Comparison of ENCODE assay signal across 9 mouse cellular contexts in genomic region chr1:133825140-133825539, GRCm38 (mm10). TPM values are rescaled to one million over a fixed set of nuclear protein-coding genes. Genes with fewer than 3 reads are reported as not detected.
DNase-seq lines count a peak whose midpoint lies in the region; ATAC-seq and TF ChIP-seq lines count a peak whose summit lies in the region.
"Had no signal": no experiment of that assay in that cellular context is flagged by ENCODE, and none has a peak within 500 bp of the region (broad histone marks: within the 10 kb centered on the region; RNA-seq: fewer than 3 reads in every experiment).

No protein-coding gene starts in this region.

- H3K4me3 ChIP-seq in forebrain, embryonic 10.5 days = no peak overlapping the region
- H3K4me3 ChIP-seq in forebrain, embryonic 15.5 days = no peak overlapping the region
- H3K4me3 ChIP-seq in midbrain, embryonic 11.5 days (ENCODE audit: low read depth, low read length) = no peak overlapping the region
- no peak overlapping the region for H3K4me3 ChIP-seq in midbrain, embryonic 16.5 days (ENCODE audit: low read depth, low read length)
- H3K4me3 ChIP-seq in liver, embryonic 11.5 days (ENCODE audit: low read depth, low read length) = no peak overlapping the region
- H3K4me3 ChIP-seq in olfactory bulb, adult 2 months (ENCODE audit: insufficient read depth, low read depth, low read length) = no peak overlapping the region

- no peaks in the 10 kb centered on the region for H3K36me3 ChIP-seq in forebrain, embryonic 10.5 days (replicated peaks)
- H3K36me3 ChIP-seq in forebrain, embryonic 15.5 days = no peaks in the 10 kb centered on the region
- H3K36me3 ChIP-seq in midbrain, embryonic 11.5 days (ENCODE audit: control insufficient read depth, insufficient read depth, low read length) = no peaks in the 10 kb centered on the region
- no peaks in the 10 kb centered on the region for H3K36me3 ChIP-seq in midbrain, embryonic 16.5 days (ENCODE audit: control insufficient read depth, insufficient read depth, low read length)
- no peaks in the 10 kb centered on the region for H3K36me3 ChIP-seq in liver, embryonic 11.5 days (ENCODE audit: control insufficient read depth, insufficient read depth, low read length)

- no peaks in the 10 kb centered on the region for H3K9me3 ChIP-seq in forebrain, embryonic 10.5 days
- H3K9me3 ChIP-seq in forebrain, embryonic 15.5 days = no peaks in the 10 kb centered on the region
- no peaks in the 10 kb centered on the region for H3K9me3 ChIP-seq in midbrain, embryonic 11.5 days (ENCODE audit: control insufficient read depth, low read length)
- no peaks in the 10 kb centered on the region for H3K9me3 ChIP-seq in midbrain, embryonic 16.5 days (replicated peaks; ENCODE audit: control insufficient read depth, low read length, poor library complexity, severe bottlenecking)
- no peaks in the 10 kb centered on the region for H3K9me3 ChIP-seq in liver, embryonic 11.5 days (ENCODE audit: control insufficient read depth, low read length)

- no peak for TF ChIP-seq POLR2A in olfactory bulb, adult 2 months (IDR thresholded peaks at IDR 0.05; ENCODE audit: insufficient read depth, low read depth, low read length)

- peaks cover 32% of the 10 kb centered on the region for H3K4me1 ChIP-seq in forebrain, embryonic 10.5 days
- H3K4me1 ChIP-seq in forebrain, embryonic 15.5 days = peaks cover 28% of the 10 kb centered on the region
- peaks cover 12% of the 10 kb centered on the region for H3K4me1 ChIP-seq in midbrain, embryonic 11.5 days (ENCODE audit: control insufficient read depth, insufficient read depth, low read length)
- peaks cover 18% of the 10 kb centered on the region for H3K4me1 ChIP-seq in midbrain, embryonic 16.5 days (ENCODE audit: control insufficient read depth, insufficient read depth, low read length)
- peaks cover 45% of the 10 kb centered on the region for H3K4me1 ChIP-seq in liver, embryonic 11.5 days (replicated peaks; ENCODE audit: control insufficient read depth, insufficient read depth, low read length)
- H3K4me1 ChIP-seq in olfactory bulb, adult 2 months (ENCODE audit: control insufficient read depth, insufficient read depth, low read length) = peaks cover 31% of the 10 kb centered on the region

- DNase-seq in forebrain, embryonic 10.5 days (ENCODE audit: extremely low spot score, low spot score) = no peak
- no peak for DNase-seq in midbrain, embryonic 11.5 days (ENCODE audit: low spot score, missing footprints)
- no peak for DNase-seq in liver, embryonic 11.5 days (ENCODE audit: low spot score)
- DNase-seq in cerebellum, postnatal 4 days (ENCODE audit: low spot score in 2 of 2) = no peak
- no peak for DNase-seq in right cerebral cortex, postnatal 14 days
- DNase-seq: lung, postnatal 4 days had no signal

- ATAC-seq in forebrain, embryonic 15.5 days (replicated peaks) = no peak
- ATAC-seq in midbrain, embryonic 11.5 days (ENCODE audit: low FRiP score) = peak; percentile 38
- ATAC-seq in midbrain, embryonic 16.5 days = no peak
- ATAC-seq in liver, embryonic 11.5 days (replicated peaks; ENCODE audit: low FRiP score) = peak; percentile 35

- no peak for TF ChIP-seq CTCF in olfactory bulb, adult 2 months (IDR thresholded peaks at IDR 0.05; ENCODE audit: insufficient read depth, low read depth, low read length)

- H3K27me3 ChIP-seq in forebrain, embryonic 10.5 days (ENCODE audit: poor library complexity, severe bottlenecking) = peaks cover 34% of the 10 kb centered on the region
- H3K27me3 ChIP-seq in forebrain, embryonic 15.5 days = 0 out of 2 replicates have a peak, but pooled peaks cover 3% of the 10 kb centered on the region
- H3K27me3 ChIP-seq in midbrain, embryonic 11.5 days (ENCODE audit: control insufficient read depth, insufficient read depth, low read length) = no peaks in the 10 kb centered on the region
- no peaks in the 10 kb centered on the region for H3K27me3 ChIP-seq in midbrain, embryonic 16.5 days (ENCODE audit: control insufficient read depth, insufficient read depth, low read depth, low read length)
- H3K27me3 ChIP-seq in liver, embryonic 11.5 days (replicated peaks; ENCODE audit: control insufficient read depth, insufficient read depth, low read length) = no peaks in the 10 kb centered on the region

- peak overlapping the region; percentile 76 for H3K27ac ChIP-seq in forebrain, embryonic 10.5 days
- H3K27ac ChIP-seq in forebrain, embryonic 15.5 days (replicated peaks) = no peak overlapping the region
- H3K27ac ChIP-seq in midbrain, embryonic 11.5 days (ENCODE audit: low read depth, low read length) = peak overlapping the region; percentile 79
- H3K27ac ChIP-seq in midbrain, embryonic 16.5 days (ENCODE audit: low read length) = no peak overlapping the region
- H3K27ac ChIP-seq in liver, embryonic 11.5 days (ENCODE audit: low read depth, low read length) = peak overlapping the region; percentile 96
- peak overlapping the region; percentile 46; the same call in 1 of the 2 replicates for H3K27ac ChIP-seq in olfactory bulb, adult 2 months (ENCODE audit: insufficient read depth, low read depth, low read length)

- H3K4me2 ChIP-seq in forebrain, embryonic 15.5 days (replicated peaks) = no peak overlapping the region
- peak overlapping the region; percentile 0; the same call in 1 of the 2 replicates for H3K4me2 ChIP-seq in midbrain, embryonic 11.5 days
- no peak overlapping the region for H3K4me2 ChIP-seq in midbrain, embryonic 16.5 days (ENCODE audit: low read length)
- H3K4me2 ChIP-seq in liver, embryonic 11.5 days = peak overlapping the region; percentile 48

- 42% methylated on average over 2 of the region's 2 CpGs for WGBS in forebrain, embryonic 10.5 days
- 61% methylated on average over 2 of the region's 2 CpGs for WGBS in forebrain, embryonic 15.5 days
- WGBS in midbrain, embryonic 11.5 days = 49% methylated on average over 2 of the region's 2 CpGs
- 39% methylated on average over 2 of the region's 2 CpGs for WGBS in midbrain, embryonic 16.5 days
- 53% methylated on average over 2 of the region's 2 CpGs for WGBS in liver, embryonic 11.5 days
- WGBS in olfactory bulb, adult 2 months = 74% methylated on average over 2 of the region's 2 CpGs

- H3K9ac ChIP-seq in forebrain, embryonic 15.5 days (replicated peaks) = no peak overlapping the region
- no peak overlapping the region for H3K9ac ChIP-seq in midbrain, embryonic 11.5 days (ENCODE audit: low read length)
- H3K9ac ChIP-seq in midbrain, embryonic 16.5 days (ENCODE audit: low read depth, low read length) = no peak overlapping the region
- H3K9ac ChIP-seq in liver, embryonic 11.5 days (ENCODE audit: low read depth, low read length) = peak overlapping the region; percentile 39

RNA-seq across cellular contexts. Expression of gene Atp2b4, which starts 24.3 kb away (rescaled TPM):
- polyA plus RNA-seq in forebrain, embryonic 10.5 days (2016; fragmentation: Nextera tagmentation; extraction: Ambion mirVana) = 3.2 and 4.2 TPM in 2 replicates
- polyA plus RNA-seq in forebrain, embryonic 15.5 days (2015; fragmentation: Nextera tagmentation; extraction: Ambion mirVana) = 8.6 and 10.4 TPM in 2 replicates
- polyA plus RNA-seq in midbrain, embryonic 11.5 days (2014; fragmentation: Nextera tagmentation; extraction: Ambion mirVana) = 7.6 and 8.3 TPM in 2 replicates
- 11.8 and 13.4 TPM in 2 replicates for polyA plus RNA-seq in midbrain, embryonic 16.5 days (2015; fragmentation: Nextera tagmentation; extraction: Ambion mirVana)
- polyA plus RNA-seq in liver, embryonic 11.5 days (2014; fragmentation: Nextera tagmentation; extraction: Ambion mirVana) = 17.1 and 19.6 TPM in 2 replicates
- polyA plus RNA-seq in olfactory bulb, adult 2 months (2012; ENCODE audit: insufficient read depth, insufficient read length, low replicate concordance, missing spikeins) = 167 TPM in 1 of 2 replicates, not detected in the other

Comparison
In these comparisons a context has a peak if more than half of its experiments do, and no peak if none do; other contexts are left out.
1. H3K27ac ChIP-seq: peak in forebrain, embryonic 10.5 days (single experiment), midbrain, embryonic 11.5 days (single experiment), liver, embryonic 11.5 days (single experiment) and olfactory bulb, adult 2 months (single experiment); none in forebrain, embryonic 15.5 days (single experiment) and midbrain, embryonic 16.5 days (single experiment).
2. ATAC-seq: peak in midbrain, embryonic 11.5 days (single experiment) and liver, embryonic 11.5 days (single experiment); none in forebrain, embryonic 15.5 days (single experiment) and midbrain, embryonic 16.5 days (single experiment).
3. H3K4me2 ChIP-seq: peak in midbrain, embryonic 11.5 days (single experiment) and liver, embryonic 11.5 days (single experiment); none in forebrain, embryonic 15.5 days (single experiment) and midbrain, embryonic 16.5 days (single experiment).